Mouse (Mus musculus): ENCODE measurements at regions not wholly inside any gene's neighbourhood (a gene's known extent, or its start where the extent isn't known, plus 50 kb on each side); places are given as distances from the start of the nearest gene placed in this dataset.
A peak's percentile ranks its signal among the peaks of the same experiment; 100 is the strongest.

DNA sequence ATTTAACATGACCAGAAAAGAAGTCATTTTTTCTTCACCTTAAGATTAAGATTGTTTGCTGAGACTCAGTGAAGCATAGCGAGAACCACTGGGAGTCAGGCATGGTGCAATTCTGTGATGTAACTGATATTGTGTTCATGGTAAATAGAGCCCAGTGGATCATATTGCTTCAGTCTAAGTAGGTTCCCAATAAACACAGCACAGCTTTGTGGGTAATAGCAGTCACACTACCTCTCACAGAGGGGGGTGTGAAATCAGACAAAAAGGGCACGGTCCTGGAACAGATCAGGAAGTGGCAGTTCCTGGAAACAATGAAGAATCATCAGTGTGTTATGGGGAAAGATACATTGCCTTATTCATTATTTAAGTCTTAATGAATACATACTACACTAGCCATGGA, 84.1 kb upstream of the Nampt start:
- no peak for DNase-seq (ENCODE audit: low spot score in 2 of 2)

DNA sequence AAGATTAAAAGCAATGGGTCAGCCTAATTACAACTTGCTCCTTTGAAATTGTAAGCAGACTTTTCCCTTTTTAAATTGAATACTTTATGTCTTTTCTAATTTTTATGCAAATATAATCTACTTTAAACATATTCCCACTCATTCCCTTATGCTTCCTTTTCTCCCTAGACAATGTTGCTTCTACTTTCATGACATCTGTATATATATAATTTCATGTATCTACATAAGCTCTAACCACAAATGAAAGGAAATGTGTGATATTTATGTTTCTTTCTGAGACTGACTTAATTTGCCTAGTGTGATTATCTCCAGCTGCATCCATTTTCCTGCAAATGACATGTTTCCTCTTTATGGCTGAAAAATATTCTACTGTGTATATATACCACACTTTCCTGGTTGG, 77.9 kb upstream of the Nampt start:
- no peak for DNase-seq (ENCODE audit: low spot score in 2 of 2)

DNA sequence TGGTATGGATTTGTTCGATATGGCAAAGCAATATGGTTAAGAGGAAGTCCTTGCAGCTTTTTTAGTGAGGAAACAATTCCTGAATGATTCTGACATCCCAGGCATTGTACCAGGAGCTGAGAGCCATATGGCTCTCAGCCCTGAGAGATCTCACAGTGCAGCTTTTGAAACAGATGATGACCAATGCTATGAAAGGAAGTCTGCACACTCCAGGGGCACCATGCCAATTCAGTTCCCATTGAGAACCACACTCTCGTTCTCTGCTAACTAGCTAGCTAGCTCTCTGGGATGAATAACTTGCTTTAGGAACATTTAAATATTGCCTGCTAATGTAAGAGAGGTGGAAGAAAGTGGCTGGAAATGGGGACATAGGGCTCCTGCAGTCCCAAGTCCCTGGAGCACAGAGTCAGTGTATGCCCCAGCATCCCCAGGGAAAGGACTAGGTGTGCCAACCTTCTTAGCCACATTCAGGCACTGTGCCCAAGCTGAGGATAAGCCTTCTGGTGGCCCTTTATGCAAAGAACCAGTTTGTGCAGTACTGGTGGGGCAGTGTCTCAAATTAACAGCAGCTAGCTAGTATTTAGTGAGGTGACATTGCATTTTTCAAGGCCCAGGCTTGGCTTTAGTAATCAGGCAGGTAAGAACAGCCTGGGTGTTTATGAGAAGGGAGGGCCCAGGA, 61.8 kb upstream of the Nampt start:
- no peak for DNase-seq (ENCODE audit: low spot score in 2 of 2)

DNA sequence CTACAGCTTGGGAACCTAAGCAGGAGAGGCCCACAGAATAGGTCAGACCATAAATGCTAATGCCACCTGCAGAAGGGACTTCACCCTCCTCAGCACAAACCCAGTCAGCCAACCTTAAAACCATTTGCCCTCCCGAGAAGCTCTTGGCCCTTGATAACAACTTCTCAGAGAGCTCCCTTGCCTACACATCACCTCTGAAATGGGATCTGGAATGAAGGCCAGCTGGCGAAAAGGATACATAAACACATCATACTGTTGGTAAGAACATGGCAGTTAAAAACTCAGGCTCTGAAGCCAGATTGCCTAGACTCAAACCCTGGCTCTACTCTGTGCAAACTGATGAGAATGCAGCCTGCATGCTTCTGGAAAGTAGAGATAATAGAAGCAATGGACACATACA, 61.2 kb upstream of the Nampt start:
- DNase-seq (ENCODE audit: low spot score in 2 of 2): no peak

DNA sequence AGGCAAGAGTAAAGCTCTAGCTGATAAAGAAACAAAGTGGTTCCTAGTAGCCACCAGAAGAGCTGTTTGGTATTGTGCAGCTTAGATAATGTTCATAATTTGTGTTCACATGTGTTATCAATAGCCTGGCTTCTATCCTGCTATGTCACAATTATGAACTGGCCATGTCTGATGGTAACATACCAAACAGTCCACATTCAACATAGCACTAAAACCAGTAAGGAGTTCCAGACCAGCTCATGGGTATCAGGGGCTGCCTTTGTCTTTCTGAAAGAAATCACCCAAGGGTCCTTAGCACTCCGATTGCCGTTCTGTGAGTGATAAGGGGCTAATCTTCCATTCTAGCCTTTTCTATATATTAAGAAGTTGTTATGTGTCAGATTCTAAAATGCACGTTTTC, 58.7 kb upstream of the Nampt start:
- no peak for DNase-seq (ENCODE audit: low spot score in 2 of 2)

DNA sequence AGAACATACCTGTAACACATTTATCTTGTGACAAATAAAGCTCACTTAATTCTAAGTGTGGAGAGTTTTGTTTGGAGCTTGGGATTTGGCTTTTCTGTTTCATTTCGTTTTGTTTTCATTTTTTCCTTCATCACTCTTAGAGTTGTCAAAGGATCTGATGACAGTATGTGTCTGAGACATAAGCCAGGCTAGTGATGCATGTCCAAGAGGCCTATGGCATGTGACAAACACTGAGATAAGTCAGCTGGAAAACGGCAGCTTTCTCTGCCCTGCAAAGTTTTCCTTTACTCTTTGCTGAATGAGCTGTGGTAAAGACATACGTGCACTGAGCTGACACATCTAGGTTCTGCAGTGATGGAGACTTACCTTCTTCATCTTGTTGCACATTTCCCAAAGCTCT, 58.3 kb upstream of the Nampt start:
- peak in 1 of 2 experiments; percentile 51 for DNase-seq (ENCODE audit: low spot score in 2 of 2)

DNA sequence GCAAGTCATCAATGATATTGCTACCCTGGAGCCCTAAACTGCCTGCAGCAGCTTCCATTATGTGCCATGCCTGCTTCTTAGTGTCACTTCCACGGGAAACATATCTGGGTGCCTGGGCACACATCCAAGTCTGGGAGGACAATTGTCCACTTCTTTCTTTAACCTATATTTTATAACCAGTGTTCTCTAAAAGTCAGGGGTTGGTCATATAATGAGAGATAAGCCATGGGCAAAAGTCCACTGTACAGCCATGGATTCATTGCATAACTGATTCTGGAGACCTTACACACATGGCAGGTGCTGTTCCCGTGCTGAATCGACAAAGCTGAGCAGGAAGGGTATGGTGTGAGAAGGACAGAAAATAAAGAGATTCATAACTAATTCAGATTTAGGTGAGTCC, 55.1 kb upstream of the Nampt start:
- no peak for DNase-seq (ENCODE audit: low spot score in 2 of 2)

DNA sequence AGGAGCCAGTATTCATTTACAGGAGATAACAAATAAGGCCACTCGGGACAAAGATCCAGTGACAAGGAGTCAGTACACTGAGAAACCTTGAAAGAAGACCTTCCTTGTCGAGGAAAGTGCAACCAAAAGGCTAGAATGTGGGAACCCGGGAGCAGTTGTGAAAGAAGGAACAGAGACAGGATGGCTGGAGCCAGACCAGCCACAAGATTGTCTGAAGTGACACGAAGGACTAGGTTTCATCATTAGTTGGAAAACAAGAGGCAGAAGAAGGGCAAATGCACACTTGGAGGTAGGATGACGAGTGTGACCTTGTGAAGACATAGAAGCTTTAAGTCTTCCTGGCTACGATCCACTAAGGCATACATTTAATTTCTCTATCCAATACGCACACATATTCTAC, 54.6 kb upstream of the Nampt start:
- no peak for DNase-seq (ENCODE audit: low spot score in 2 of 2)

DNA sequence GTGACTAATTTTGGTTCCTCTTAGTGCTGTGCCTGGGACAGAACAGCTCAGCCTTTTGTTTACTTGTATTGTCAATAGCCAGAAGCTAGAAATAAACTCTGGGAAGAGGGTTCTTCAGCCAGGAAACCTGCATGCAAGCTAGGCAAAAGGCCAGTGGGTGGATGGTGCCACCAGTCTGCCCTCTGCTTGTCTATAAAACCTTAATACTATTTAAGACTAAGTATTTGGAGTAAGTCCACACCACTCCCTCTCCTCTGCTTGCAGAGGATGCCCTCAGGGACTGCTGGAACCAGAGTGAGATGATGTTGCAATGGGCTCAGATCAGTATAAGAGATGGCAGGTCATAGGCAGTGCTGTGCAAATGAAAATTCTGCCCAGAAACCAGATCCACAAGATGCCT, 53.5 kb upstream of the Nampt start:
- DNase-seq (ENCODE audit: low spot score in 2 of 2): peak; percentile 79 to 82

DNA sequence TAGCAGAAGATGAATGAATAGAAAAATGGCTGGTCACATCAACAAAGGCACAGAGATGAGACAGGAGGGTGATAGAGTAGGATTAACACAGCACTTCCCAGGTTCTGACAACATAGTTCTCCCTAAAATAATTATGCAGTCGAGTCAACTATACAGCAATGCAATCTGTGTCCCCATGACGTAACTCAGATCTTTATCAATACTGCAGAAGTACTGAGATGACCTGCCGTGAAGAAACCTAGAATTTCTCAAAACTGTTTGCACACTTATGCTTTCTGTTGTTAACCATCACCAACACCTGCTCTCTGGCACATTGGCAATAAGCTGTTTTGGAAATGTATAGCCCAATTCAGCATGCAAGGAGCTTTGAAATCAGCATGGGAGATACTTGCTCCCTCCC, 52.8 kb upstream of the Nampt start:
- no peak for DNase-seq (ENCODE audit: low spot score in 2 of 2)

DNA sequence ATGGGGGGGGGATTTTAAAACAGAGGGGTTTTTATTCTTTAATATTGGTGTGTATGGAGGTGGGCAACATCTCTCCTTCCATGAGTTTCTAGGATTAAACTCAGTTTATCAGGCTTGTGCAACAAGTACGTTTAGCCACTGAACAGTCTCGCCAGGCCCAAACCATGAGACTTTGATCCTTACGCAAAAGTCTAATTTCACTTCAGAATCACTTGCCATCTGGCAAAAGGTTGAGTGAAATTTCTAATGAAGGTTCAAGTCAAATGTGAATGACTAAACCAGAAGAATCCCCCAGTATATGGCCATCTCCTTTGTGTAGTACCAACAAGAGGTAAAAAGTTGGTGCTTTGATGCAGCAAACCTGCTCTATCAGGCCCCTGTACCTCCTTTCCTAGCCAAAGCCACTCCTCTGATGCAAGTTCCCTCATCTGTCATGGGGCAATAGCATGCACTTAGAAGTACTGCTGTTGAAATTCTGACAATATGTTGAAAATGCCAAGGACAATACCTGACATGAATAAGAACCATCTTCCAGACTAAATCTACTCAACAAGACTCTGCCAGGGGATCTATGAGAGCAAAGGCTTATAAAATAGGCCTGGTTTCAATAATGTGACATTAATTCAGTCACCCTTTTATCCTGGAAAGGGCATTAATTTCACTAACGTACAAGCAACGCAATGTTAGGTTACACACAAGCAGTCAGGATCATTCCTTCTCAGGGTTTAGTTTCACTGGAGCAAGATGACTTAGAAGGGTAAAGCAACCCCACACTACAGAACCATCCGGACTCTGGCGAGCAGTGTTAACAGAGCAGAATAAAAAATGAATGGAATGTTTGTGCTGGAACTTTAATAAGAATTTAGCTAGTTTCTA, 51.9 kb upstream of the Nampt start:
- no peak for DNase-seq (ENCODE audit: low spot score in 2 of 2)

DNA sequence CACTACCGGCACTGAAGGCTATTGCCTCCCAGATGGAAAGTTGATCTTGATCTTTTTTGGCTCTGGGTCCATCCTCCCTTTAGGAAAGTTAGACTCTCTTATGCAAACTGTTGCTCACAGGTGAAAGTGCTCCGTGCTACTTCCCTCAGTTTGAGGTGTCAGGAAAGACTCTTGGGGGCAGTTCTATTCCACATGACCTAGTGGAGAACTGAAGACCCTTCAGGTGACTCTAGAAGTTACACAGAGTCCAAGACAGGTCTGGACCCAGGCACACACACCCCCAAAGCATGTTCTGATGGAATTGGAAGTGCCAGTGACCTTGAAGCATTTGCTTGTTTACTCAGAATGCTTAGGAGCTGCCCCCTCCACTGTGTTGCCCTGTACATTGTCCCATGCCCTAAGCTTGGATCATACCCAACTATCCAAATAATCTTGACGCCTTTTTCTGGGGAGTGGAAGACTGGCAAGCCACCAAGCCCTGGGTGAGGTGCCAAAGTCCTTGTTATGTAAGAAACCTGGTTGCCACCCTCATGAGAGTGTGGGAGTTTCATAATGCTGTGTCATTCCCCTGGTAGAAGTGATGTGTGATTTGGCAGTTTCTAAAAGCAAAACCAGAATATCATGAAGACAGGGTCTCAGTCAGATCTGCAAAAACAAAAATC, 51.1 kb upstream of the Nampt start:
- peak; percentile 66 to 81 for DNase-seq (ENCODE audit: low spot score in 2 of 2)

DNA sequence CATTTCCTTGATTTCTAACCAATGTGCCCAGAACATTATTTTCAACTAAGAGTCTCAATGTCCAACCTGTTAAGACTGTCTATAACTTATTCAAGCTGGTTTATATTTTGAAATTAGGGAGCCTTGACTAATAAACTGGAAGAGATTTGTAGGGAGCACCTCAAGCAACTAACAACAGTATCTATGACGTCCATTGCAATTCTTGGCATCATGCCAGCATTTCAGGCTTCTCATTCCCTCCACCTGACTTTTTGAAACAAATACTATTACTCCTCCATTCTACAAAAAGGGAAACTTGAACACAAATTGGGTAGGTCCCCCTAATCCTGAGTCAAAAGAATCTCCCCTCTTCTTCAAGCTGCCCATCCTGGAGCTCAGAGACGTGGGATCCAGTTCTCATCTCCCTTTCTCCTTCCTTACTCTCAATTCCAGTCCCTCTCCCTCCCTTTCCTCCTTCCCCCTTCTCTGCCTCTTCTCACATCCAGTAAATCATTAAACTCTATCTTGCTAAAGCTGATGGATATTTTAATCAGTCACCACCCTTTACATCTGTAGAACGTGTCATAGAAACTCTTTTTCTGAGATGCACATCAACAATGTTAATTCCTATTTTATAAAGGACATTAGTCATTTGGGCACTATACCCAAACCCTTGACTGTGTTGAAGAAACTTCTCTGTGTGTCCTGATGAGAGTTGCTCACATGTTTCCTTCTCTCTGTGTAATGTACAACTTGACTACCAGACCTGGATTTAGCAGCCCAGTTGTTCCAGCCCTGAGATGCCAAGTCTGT, 50.4 kb upstream of the Nampt start:
- DNase-seq (ENCODE audit: low spot score in 2 of 2): no peak

Data from heart, adult 9 months (tissue).